Mouse (Mus musculus): ENCODE results near the gene Gm10097. TPM values are rescaled to one million over a fixed set of nuclear protein-coding genes. Genes with fewer than 3 reads are reported as not detected.

The Gm10097 gene
- total RNA-seq, 2 experiments from 2014 or later, result not detected

- DNase-seq (ENCODE audit: extremely low spot score in 1 of 2, low spot score in 1 of 2), result no peak
Observed at GRCm38 (mm10) chr10:5079945-5080468, 11.0 kb downstream of the Gm10097 start.

GRCm38 (mm10) chr10:5083716-5084115, 14.7 kb downstream of the Gm10097 start:
- DNase-seq (ENCODE audit: extremely low spot score in 1 of 2, low spot score in 1 of 2), result no peak

- DNase-seq (ENCODE audit: extremely low spot score in 1 of 2, low spot score in 1 of 2), result no peak
Observed at GRCm38 (mm10) chr10:5085792-5086191, 16.8 kb downstream of the Gm10097 start.

- DNase-seq (ENCODE audit: extremely low spot score in 1 of 2, low spot score in 1 of 2), result no peak
Observed at GRCm38 (mm10) chr10:5086329-5086728, 17.3 kb downstream of the Gm10097 start.

- DNase-seq (ENCODE audit: extremely low spot score in 1 of 2, low spot score in 1 of 2), result no peak
Observed at GRCm38 (mm10) chr10:5087336-5087735, 18.3 kb downstream of the Gm10097 start.

- DNase-seq (ENCODE audit: extremely low spot score in 1 of 2, low spot score in 1 of 2), result no peak
Observed at GRCm38 (mm10) chr10:5089133-5089532, 20.1 kb downstream of the Gm10097 start.

- DNase-seq (ENCODE audit: extremely low spot score in 1 of 2, low spot score in 1 of 2), result no peak
Observed at GRCm38 (mm10) chr10:5096996-5097753, 28.2 kb downstream of the Gm10097 start.

GRCm38 (mm10) chr10:5097754-5098137, 28.8 kb downstream of the Gm10097 start:
- no peak for DNase-seq (ENCODE audit: extremely low spot score in 1 of 2, low spot score in 1 of 2)

GRCm38 (mm10) chr10:5110773-5111172, 41.8 kb downstream of the Gm10097 start:
- no peak for DNase-seq (ENCODE audit: extremely low spot score in 1 of 2, low spot score in 1 of 2)

GRCm38 (mm10) chr10:5116155-5116554, 47.2 kb downstream of the Gm10097 start:
- DNase-seq (ENCODE audit: extremely low spot score in 1 of 2, low spot score in 1 of 2), result no peak

GRCm38 (mm10) chr10:5116720-5117119, 47.7 kb downstream of the Gm10097 start:
- no peak for DNase-seq (ENCODE audit: extremely low spot score in 1 of 2, low spot score in 1 of 2)
